Mouse (Mus musculus) lung, postnatal 0 days (tissue): ENCODE results near the gene Srebf1.

Experiments
- CTCF ChIP-seq: IDR thresholded peaks from 2 replicates; pipeline ENCODE4 v1.5.1; 2016; ENCODE audit warnings: antibody characterized with exemption, mild to moderate bottlenecking
- EP300 ChIP-seq: IDR thresholded peaks from 2 replicates; pipeline ENCODE4 v1.6.1; 2016; ENCODE audit warnings: antibody characterized with exemption, mild to moderate bottlenecking, control low read depth

- TF ChIP-seq CTCF (no peak), EP300 (no peak)
Measured at GRCm38 (mm10) chr11:60208201-60208600, 14.2 kb downstream of the Srebf1 start.
